Mouse (Mus musculus) natural killer cell, adult 2 months (primary cell): Measurements from ENCODE around the gene Itpkc.
A peak's percentile ranks its signal among the peaks of the same experiment; 100 is the strongest.

Experiments used
- DNase-seq, 2 experiments: peaks; one replicate each; pipeline ENCODE4 v3.0.0; 2022; ENCODE audit warnings: low spot score in 2 of 2

Itpkc gene

GRCm38 (mm10) chr7:27165007-27165655 lies 63.3 kb downstream of the Itpkc start:
- DNase-seq, result no peak

GRCm38 (mm10) chr7:27164112-27164947 lies 64.1 kb downstream of the Itpkc start:
- DNase-seq, result no peak

- no peak for DNase-seq
Observed at GRCm38 (mm10) chr7:27163450-27163805, 65.0 kb downstream of the Itpkc start.

- no peak for DNase-seq
Observed at GRCm38 (mm10) chr7:27162780-27163449, 65.5 kb downstream of the Itpkc start.

DNA sequence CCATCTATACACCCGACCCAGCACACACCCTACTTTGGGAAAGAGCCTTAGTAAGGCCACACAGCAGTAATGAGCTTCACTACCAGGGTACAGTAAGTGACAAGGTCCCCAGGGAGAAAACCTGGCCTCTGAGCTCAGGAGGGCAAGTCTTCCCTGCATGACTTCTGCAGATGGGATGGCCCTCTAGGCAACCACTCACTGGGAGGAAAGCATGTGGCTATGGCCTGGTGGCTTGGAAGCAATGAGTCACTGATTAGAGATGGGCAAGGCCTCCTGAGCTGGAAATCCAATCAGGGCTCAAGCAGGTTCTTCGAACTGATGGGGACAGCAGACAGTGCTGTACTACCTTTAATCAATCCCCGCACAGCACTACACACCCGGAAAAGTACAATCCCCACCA lies 66.7 kb downstream of the Itpkc start:
- DNase-seq, result no peak

DNA sequence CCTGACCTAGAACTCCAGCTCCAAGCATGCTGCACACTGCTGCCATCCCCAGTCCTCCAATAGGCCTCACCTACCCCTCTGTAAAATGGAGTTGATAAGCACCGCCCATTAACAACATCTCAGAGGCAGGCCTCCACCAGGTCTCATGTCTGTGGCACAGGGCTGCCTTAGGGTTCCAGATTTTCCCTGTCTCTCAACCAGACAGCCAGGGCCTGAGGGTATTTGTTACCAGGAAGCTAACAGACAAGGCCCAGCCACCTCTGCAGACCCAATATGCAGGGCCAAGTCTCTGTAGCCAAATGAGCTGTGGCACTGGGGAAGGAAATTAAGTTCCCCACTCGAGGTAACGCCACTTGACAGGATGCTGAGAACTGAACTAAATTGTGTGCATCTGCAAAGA lies 67.5 kb downstream of the Itpkc start:
- DNase-seq, result no peak

DNA sequence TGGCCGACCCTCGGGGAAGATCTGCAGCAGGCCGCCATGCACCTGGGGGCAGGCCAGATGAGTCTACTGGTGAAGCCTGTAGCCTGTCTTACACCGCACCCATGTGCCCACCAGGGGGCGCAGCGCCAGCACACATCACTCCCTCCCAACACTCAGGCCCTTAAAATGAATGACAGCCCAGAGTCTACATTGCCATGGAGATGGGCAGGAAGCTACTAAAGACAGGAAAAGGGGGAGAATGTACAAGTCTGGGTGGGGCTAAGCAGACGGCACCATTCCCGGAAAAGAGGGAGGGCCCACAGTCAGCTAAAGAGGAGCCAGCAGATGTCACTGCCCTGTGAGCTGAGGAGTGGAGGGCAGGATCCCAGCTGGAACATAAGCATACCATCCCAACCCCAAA lies 68.6 kb downstream of the Itpkc start:
- peak; percentile 78 to 87 for DNase-seq

DNA sequence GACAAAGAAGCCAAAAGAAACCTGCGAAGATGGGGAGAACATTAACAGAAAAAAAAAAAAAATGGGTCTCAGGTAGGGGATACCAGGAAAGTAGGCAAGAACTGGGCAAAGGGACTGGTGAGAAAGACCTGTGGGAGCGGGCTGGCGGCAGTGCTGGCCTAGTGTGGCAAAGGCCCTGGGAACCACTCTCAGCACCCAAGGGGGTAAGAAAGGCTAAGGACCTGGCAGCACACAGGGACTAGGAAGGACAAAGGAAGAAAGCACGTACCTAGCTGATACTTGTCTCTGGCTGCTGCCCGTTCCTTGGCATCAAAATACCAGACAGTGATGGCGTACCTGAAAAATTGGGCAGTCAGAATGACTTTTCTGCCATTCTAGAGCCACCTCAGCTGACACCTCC lies 69.2 kb downstream of the Itpkc start:
- no peak for DNase-seq

- DNase-seq, result no peak
Observed at GRCm38 (mm10) chr7:27158171-27158570, 70.3 kb downstream of the Itpkc start.
